Mouse (Mus musculus) spleen, postnatal 4 days (tissue): ENCODE data around the gene Kcnmb3.

Experiments used
- DNase-seq, 2 experiments: peaks; one replicate each; pipeline ENCODE4 v3.0.0; 2022; ENCODE audit warnings: low spot score in 2 of 2

Kcnmb3 gene

DNA sequence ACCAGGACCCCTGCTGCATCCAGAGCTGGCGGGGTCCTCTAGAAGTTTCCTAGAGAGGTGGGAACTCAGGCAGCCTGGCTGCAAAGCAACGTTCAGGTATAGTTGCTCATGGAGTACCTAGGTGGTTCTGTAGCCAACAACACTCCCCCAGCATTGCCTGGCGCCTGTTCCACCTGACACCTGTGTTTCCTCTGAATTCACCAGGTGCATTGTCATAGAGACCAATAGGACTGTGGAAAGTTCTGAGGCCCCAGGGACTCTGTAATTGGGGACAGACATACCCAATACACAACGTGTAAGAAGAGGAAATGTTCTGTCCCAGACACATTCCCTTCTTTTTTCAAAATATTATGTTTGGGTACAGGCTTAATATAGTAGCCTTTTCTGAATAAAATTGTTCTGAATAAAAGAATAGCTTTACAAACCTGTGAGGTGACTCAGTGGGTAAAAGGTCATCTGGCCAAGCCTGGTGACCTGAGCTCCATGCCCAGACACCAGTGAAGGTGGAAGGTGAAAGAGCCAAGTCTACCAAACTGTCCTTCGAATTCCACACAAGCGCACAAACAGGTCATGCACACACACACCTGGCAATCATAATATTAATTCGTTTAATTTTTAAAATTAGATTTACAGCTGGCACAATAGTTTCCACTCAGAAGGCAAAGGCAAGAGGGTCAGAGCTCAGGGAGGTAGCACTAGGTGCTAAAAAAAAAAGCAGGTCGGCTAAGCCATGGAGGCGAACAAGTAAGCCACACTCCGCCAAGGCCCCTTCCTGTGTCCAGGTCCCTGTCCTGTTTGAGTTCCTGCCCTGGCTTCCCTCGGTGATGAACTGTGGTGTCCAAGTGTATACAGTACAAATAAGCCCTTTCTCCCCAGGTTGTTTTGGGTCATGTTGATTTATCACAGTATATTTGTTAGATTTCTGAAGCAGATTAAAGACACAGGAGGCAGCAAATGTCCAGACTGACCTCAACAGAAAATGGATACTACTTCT lies at the start of gene Kcnmb3:
Gene Kcnmb3, minus strand, starts transcription at position 135 of the 994 bp plus-strand sequence.
- DNase-seq: no peak

DNA sequence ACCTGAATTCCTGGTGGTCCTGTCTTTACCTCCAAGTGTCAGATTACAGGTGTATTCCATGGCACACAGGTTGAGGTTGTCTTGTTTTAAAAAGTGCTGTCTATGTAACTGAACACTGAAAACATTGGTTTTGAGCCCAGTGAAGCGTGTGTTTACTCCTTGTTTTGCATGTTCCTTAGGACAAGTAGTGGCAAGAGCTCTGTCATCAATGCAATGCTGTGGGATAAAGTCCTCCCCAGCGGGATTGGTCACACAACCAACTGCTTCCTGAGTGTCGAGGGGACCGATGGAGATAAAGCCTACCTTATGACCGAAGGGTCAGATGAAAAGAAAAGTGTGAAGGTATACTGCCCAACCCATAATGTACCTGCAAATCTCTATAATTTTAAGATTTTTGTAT lies 46.1 kb upstream of the Kcnmb3 start:
- DNase-seq: no peak

DNA sequence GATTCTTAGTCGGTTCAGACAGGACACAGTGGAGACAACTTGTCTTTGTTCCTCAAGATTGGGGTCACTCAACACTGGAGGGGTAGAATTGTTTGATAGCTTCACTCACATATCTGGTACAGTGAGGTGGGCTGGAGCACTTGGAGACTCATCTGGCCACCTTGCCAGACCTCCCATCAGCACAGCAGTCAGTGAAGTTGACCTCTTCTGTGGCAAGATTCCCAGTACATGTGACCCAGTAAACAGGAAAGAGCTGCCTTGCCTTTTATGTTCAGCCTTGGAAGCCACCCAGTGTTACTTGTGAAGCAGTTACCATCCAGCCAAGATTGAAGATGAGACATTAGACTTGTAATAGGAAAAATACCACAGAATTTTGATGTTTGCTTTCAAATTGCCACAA lies 45.5 kb upstream of the Kcnmb3 start:
- no peak for DNase-seq

DNA sequence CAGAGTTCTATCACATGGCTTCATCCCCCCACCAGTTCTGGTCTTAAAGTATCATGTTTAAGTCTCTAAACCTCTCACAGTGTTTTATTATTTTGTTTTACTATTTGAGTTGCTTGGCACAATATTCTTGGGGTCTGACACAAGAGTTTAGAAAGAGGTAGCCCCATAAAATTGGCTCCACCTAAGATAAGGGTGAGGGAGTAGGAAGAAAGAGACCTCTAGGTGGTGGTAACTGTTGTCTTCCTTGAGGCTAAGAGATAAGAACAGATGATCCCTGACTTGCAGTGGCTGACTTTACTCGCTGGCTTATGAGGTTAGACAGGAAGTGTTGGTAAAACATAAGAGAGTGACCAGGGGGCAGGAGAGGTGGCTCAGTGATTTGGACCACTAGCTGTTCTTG lies 43.7 kb upstream of the Kcnmb3 start:
- no peak for DNase-seq

DNA sequence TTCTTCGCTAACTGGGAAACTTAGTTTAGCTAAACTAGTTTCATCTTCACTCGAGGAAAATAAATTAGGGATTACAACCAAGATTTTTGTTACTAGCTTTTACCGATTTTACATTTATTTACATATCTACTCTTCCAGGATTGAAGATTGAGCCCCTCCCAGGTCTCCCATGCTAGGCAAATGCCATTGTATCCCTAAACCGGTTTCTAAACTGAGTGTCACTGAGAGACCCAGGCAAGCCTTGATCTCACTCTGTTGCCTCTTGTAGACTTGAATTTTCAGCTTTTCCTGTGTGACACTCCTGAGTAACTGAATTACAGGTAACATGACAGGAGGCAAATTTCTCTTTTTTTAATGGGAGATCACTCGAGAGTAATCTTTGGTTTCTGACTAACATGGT lies 38.0 kb upstream of the Kcnmb3 start:
- no peak for DNase-seq

- DNase-seq: peak; percentile 92 to 93
Measured at GRCm38 (mm10) chr3:32529303-32529898, 37.4 kb upstream of the Kcnmb3 start, which contains the start of gene Mfn1. Mfn1 (plus strand) TSS chr3:32529465.

DNA sequence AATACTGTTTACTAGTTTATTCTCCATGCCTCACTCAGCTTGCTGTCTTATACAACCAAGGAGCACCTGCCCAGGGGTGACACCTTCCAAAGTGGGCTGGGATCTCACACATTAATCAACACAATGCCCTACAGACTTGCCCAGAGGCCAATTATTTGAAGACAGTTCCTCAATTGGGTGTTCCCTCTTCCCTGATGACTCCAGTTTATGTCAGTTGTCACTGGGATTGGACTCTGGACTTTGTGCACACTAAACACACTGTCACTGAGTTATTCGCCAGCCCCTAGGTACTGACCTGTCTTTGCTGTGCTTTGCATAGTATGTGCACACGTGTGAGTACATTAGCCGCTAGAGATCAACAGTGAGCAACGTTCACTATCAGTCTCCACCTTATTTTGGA lies 35.1 kb upstream of the Kcnmb3 start:
- DNase-seq: no peak

- no peak for DNase-seq
Measured at GRCm38 (mm10) chr3:32513528-32513927, 21.5 kb upstream of the Kcnmb3 start.

DNA sequence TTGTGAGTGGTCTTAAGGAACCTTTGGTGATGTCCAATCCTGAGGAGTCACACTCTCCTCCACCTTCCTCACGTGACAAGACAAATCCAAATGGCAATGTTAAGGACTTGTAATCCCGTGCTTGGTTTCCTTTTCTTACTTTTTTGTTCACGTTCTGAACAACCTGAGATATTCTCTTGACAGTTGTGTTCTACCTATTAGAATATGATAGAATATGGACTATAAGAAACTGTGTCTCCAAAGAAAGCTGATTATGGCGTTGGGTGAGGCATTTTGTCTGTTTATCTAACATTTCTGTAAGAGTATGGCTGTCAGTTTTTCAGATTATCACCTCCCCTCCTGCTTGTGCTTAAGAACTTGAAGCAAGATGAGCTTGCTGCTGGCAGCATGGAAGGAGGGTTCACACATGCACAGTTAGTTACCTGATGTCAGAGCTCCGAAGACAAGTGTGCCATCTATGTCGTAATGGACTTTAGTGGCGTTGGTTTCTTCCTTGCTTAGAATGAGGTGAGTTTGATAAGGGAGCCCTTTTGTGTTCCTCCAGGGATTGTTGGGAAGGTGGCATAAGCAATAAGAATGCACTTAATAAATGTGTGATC lies 20.8 kb upstream of the Kcnmb3 start:
- no peak for DNase-seq

- DNase-seq: peak; percentile 42 to 69
Measured at GRCm38 (mm10) chr3:32511191-32511550, 19.1 kb upstream of the Kcnmb3 start.

DNA sequence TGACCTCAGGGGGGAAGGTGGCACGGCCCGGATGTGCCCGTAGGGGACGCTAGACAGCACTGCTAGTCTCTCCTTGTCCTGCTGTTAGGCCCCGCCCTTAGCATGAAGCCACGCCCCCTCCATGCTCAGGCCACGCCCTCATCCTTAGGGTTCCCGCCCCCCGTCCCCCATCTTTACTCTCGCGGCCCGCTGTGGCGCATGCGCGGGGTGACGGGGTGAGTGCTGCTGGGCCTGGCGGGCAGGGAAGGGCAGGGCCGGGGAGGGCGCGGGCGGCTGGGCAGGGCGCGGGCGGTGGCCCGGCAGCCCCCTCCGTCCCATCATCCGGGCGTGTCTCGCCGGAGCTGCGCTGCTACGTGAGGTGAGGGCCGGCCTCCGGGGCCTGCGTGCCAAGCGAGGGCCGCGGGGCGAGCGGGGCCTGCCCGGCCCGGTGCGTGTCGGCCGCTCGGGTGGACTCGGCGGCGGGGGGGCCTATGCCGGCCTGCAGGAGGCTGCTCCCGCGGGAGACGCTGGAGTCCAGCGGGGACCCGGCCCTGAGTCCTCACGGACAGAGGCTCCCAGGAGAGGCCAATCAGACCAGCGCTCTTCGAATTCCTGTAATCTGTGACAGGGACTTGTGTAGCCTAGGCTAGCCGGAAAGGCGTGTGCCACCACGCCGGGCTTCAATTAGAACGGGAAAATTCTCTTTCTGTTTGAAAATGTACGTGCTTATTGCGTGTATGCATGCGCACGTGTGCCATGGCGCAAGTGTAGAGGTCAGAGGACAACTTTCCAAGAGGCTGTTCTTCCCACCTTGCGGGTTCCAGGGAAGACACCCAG lies 18.6 kb upstream of the Kcnmb3 start:
- DNase-seq: peak; percentile 97 to 100

DNA sequence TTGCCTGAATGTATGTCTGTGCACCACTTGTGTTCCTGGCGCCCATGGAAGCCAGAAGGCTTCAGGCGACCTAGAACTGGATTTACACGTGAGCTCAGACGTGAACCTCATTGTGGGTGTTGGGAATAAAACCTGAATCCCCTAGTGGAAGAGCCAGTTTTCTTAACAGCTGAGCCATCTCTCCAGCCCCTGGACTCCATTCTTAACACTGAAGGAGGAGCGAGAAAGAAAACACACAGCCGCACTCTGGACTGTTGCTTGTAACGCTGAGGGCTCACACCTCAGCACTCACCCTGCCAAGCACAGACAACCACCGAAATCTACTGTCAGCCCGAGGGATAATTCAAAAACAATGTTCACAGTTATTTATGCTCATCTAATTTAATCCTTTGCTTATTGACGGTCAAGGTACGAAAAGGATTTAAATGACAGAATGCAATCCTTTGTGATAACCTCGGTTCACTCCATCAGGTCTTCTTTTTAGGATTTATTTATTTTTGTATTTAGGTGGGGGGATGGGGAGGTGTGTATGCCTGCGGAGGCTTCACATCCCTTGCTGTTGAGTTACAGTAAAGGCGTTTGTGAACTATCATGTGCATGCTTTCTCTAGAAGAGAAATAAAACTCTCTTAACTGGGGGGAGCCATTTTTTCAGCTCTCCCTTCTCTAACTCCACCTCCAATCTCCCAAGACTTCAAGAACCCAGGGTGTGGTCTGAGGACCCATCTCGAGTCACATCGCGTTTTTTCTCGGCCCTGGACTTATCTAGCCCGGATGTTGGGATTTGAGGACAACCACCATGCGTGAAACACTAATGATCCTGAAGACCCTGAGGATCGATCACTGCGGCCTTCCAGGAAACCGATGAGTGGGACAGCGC lies 17.7 kb upstream of the Kcnmb3 start, which contains the start of gene Zfp639:
Gene Zfp639, plus strand, starts transcription at position 764 of the 879 bp plus-strand sequence.
- DNase-seq: no peak

DNA sequence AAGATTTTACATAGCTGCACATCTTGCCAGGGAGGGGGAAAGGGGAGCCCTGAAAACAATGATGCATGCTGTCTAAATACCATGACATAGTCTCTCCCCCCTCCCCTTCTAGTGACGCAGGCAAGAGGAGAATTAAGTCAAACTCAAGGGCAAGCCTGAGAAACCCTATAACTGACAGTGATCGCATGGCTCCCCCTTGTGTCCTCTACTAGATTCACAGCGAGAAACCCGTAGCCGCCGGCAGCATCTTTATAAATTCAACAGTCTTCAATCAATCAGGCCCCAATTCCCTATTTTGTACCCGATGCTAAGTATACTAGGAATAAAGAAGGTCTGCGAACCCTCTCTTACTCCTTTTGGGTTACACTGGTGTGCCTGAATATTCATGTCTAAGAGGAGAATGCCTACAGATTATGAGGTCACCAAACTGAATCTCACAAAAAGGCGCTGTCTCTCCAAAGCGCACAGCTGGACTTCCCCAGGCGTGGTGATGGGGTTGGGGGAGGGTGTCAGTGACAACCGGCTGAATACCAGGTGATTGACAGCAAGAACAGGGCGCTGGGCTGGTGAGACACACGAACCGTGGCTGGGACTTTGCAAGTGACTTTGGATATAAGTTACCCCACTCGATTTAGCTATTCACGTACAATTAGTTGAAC lies 16.8 kb upstream of the Kcnmb3 start:
- DNase-seq: peak; percentile 63 to 82

DNA sequence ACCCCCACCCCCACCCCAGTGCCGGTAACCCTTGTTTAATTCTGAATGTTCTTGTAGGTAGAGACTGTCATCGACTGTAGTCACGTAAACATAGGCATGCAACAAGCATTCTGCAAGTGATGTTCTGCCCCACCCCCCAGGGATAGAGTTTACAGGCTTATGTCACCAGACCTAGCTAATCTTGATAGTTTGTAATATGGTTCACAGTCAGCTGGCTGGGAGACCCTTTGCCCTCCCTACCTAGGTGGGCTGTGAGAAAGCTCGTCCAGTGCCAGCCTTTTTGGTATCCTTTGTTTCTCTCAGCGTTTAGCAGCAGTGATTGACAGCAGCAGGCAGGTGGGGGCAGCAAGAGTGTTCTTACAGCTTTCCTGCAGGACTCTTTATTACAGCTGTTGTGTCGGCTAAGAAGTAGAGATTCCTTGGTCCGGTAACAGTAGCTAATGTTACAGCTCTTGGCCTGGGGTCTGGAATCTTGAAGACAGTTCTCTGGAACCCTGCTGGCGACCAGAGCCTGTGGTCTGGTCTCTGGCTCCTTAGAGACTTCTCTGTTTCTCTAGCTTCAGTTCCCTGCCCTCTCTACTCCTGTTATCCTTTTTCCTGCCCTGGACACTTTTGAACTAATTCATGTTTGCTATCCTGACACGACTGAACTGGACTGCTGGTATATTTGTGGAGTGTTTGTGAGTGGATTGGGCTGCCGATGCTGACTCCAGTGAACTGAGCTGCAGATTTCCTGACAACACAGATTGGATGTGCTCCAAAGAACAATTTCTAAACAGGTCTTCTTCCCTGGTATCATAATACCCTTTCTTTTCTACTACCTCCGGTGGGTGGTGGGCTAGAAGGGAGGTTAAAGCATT lies 14.6 kb upstream of the Kcnmb3 start:
- no peak for DNase-seq

DNA sequence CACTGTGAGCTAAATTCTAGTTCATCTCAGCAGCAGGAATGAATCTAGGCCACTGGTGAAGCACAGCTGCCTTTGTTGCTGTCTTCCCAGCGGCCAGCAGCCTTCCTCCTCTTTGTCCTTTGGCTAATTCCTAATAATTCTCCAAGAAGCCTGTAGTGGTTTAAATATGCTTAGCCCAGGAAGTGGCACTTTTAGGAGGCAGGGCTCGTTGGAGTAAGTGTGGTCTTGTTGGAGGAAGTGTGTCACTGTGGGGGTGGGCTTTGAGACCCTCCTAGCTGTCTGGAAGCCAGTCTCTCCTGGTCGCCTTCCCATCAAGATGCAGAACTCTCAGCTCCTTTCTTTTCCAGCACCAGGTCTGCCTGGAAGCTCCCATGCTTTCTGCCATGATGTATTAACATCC lies 13.8 kb upstream of the Kcnmb3 start:
- DNase-seq: no peak

DNA sequence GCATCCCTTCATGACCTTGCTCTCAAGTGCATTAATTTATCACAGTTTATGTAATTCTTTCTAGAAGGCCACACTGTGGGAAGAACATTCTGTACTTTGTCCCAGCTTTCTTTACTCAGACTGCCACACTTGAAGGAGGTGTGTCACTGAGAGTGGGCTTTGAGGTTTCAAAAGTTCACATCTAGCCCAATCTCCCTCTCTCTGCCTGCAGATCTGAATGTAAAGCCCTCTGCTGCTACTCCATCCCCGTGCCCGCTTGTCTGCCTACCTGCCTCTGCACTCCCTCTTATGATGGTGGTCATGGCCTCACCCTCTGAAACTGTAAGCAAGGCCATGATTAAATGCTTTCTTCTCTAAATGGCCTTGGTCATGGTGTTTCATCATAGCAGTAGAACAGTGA lies 8.3 kb upstream of the Kcnmb3 start:
- no peak for DNase-seq

DNA sequence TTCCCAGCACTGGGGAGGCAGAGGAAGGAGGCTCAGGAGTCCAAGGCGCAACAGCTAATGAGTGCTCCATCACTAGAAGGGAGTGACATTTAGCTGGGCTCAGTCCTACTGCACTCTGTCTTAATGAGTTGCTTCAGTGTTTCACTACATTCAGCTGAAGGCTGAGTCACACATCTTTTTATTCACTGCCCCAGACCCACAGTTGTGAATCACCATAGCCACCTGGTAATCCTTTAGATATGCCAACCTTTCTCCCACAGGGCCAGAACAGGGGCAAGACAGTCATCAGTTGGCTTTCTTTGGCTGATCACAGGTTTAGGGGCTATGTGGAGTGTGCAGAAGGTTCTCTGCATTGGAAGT lies 4.7 kb upstream of the Kcnmb3 start:
- no peak for DNase-seq

DNA sequence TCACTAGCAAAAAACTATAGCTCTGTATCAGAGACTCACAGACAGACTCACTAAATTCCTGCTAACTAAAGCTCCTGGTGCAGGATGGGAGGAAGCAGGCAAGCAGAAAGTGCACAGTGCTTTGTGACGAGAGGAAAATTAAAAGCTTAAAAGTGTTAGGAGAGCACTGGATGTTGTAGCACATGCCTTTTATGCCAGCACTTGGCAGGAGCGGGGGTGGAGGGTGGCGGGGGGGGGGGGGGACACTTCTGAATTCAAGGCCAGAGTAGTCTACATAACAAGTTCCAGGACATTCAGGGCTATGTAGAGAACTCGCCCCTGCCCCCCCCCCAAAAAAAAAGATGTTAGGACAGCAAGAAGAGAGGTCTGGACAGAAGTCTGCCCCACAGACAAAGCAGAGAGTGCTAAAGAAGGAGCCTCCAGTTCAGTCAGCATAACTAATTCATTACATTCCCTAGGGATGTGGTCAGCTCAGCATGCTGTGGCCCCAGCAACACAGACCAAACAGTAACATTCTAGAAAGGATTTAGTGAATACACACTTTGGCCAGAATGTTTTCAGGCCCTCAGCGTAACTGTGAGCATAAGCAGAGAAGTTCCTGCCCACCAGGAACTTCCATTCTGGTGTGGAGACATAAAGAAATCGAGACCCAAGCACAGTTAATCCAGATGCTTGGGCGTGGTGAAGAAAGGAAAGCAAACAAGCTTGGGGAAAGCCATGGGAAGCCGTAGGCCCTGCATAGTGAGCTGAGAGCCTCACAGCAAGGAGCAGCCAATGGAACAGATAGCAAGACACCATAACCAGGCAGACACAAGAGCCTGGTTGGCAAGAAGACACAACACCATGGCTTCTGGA lies 4.1 kb upstream of the Kcnmb3 start:
- no peak for DNase-seq
